Mouse (Mus musculus) adrenal gland, postnatal 4 days (tissue): ENCODE measurements at regions not wholly inside any gene's neighbourhood (a gene's known extent, or its start where the extent isn't known, plus 50 kb on each side); places are given as distances from the start of the nearest gene placed in this dataset.

Source experiments
- DNase-seq, 2 experiments: peaks; one replicate each; pipeline ENCODE4 v3.0.0; 2021 to 2022; ENCODE audit warnings: low spot score in 2 of 2, mixed read lengths in 2 of 2

DNA sequence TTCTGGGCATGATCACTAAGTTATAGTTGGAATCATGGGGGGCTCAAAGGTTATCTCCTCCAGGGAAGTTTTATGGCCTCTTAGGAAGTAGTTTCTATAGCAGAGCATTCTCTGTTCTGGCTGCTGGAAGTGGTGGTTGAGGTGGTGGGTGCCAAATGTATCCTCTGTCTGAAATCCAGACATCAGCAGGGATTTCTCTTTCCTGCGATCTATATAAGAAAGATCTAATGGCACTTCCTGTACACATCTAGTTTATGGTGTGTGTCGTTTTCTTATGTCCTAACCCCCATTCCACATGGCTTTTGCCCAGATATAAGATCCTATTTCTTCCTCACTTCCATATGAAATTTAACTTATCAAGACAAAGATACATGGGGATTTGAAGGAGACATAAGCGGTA is 300.1 kb upstream of the Frg1 start:
- DNase-seq = no peak

DNA sequence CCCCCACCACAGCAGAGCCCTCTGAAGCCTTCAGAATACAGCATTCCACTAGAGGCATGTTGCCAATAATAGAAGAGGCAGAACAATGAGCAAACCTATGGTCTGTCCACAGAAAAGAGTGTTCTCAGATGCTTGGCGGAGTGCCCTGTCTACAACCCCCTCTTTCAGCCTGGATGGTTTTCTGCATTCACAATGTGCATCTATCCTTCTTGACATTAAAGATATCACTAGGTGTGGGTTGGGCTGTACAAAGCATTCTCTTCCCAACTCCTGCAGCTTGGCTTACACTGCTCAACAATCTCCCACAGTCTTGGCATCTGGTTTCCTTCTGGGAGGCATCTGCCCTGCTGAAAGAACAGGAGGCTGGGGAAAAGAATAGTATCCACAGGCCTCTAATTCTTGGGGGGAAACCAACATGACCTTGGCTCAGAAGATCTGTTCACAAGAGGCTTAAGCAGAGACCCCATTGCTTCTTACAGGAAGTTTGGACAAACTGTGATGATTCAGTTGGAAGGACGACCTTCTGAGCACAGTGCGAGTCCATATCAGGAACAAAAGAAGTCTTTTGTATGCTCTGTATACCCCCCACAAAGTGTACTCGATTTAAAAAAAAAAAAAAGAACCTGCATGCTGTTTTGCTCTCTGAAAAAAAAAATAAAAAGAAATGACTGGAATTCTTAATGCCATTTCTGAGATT is 296.9 kb upstream of the Frg1 start:
- no peak for DNase-seq

DNA sequence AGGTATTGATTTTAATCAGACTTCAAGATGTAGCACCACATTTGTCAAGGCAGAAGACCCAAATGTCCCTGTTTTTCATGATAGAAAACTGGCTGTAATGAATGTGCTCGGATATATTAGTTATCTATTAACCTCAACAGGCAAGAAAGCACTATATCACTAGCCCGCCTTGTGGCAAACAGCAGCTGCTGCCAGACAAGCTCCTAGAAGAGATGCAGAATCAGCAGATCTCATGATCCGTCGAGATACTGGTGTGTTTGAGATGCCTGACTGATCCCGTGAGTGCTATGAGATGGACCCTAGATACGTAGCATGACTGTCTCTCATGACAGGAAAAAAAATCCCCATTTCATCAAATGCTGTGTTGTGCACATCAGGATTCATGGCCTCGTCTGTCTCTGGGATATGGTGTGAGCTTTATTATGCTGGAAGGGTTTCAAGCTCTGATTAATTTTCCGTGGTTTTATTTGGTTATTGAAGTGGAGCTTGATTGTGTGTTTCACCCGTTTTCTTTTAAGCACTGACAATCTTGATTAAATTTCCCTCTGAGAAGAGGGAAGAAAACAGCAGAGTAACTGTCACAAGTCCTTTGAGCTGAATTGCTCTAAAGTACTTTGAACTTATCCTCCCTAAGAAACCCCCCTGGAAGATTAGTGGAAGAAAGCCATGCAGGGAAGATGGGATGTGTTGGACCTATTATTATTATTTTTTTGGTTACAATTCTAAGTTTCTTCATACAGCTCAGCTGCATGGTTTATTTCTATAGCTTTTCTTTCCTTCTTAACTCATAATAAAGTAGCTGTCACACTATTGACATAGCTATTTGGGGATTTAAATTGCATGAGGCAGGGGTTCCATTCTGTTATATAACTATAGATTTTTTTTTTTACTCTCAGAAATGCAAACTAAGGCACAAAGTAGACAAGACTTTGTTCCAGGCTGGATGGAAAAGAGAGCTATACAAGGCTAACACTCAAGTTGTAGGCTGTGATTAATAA is 287.4 kb upstream of the Frg1 start:
- no peak for DNase-seq
